Mouse (Mus musculus) limb, embryonic 11.5 days (tissue): Measurements from ENCODE around the gene Gm4778. TPM values are rescaled to one million over a fixed set of nuclear protein-coding genes. Genes with fewer than 3 reads are reported as not detected.
"Not testable (repeated sequence)": the region's sequence is repeated elsewhere in the genome, so short reads cannot be mapped to it uniquely, and the experiment has no call there.

Source experiments
- ATAC-seq: fragments of 200-750 bp; cut with Nextera tagmentation; 2 replicates; pipeline ENCODE4 v1.8.0; 2017; ENCODE audit warnings: low read depth; ENCODE audit not compliant: insufficient number of reproducible peaks, low FRiP score, low TSS enrichment
- DNase-seq: peaks from one replicate; pipeline ENCODE4 v3.0.0-alpha.2; 2015; ENCODE audit warnings: low spot score
- H3K27ac ChIP-seq: fragments of 300-500 bp; sonication (generic); replicated peaks from 2 replicates; pipeline ENCODE4 v1.5.1; 2014; ENCODE audit warnings: low read depth, mild to moderate bottlenecking, low read length
- H3K27me3 ChIP-seq: fragments of 300-500 bp; sonication (generic); 2 replicates; pipeline ENCODE4 v1.6.1; 2014; ENCODE audit warnings: mild to moderate bottlenecking, low read length, mixed read lengths; ENCODE audit not compliant: control insufficient read depth, insufficient read depth
- H3K36me3 ChIP-seq: fragments of 300-500 bp; sonication (generic); 2 replicates; pipeline ENCODE4 v1.6.1; 2014; ENCODE audit warnings: mild to moderate bottlenecking, low read length, moderate library complexity, mixed read lengths; ENCODE audit not compliant: control insufficient read depth, insufficient read depth
- H3K4me1 ChIP-seq: fragments of 300-500 bp; sonication (generic); 2 replicates; pipeline ENCODE4 v1.6.1; 2014; ENCODE audit warnings: low read length, mixed read lengths; ENCODE audit not compliant: control insufficient read depth, insufficient read depth
- H3K4me2 ChIP-seq: fragments of 300-500 bp; sonication (generic); 2 replicates; pipeline ENCODE4 v1.6.1; 2014; ENCODE audit warnings: low read depth, mild to moderate bottlenecking, moderate library complexity; ENCODE audit not compliant: severe bottlenecking
- H3K4me3 ChIP-seq: fragments of 300-500 bp; sonication (generic); 2 replicates; pipeline ENCODE4 v1.5.1; 2014; ENCODE audit warnings: low read depth, low read length
- H3K9ac ChIP-seq: fragments of 300-500 bp; sonication (generic); 2 replicates; pipeline ENCODE4 v1.6.1; 2014; ENCODE audit warnings: mild to moderate bottlenecking, low read length
- H3K9me3 ChIP-seq: fragments of 300-500 bp; sonication (generic); 2 replicates; pipeline ENCODE4 v1.6.1; 2016; ENCODE audit warnings: low read length; ENCODE audit not compliant: control insufficient read depth
- WGBS: fragments of 180-500 bp; shearing (Covaris S2); extraction: QIAGEN DNeasy Blood & Tissue Kit; methylation state at CpG from one replicate; pipeline ENCODE4 v1.1.7; 2014; 5-methylcytosine and 5-hydroxymethylcytosine counted together
- polyA plus RNA-seq: library from polyadenylated mRNA; unstranded; fragments of >200 nt; fragmentation: Nextera tagmentation; extraction: Ambion mirVana; gene quantifications from 2 replicates; pipeline ENCODE4 v1.2.1, GENCODE M21; 2014

The Gm4778 gene
- polyA plus RNA-seq = not detected in 2 replicates

DNA sequence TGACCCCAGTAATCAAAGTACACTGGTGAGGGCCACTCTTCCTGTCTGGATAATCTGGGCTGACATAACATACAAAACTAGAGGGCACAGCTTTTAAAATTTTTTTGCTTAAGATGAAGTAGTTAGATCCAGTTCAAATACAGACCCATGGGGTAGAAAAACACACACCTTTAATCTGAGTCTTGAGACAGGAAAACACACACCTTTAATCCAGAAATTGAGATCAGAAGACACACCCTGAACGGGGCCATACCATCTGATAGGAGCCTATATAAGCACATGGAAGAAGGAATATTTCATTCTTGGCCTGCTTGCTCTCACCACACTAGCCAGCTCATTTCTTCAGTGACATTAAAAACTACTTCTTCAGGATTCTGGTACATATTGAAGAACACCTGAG lies at the start of gene Gm4778:
Gene Gm4778, plus strand, starts transcription at position 301 of the 400 bp plus-strand sequence.
- not testable (repeated sequence) for H3K4me1 ChIP-seq, DNase-seq, H3K4me2 ChIP-seq, H3K27me3 ChIP-seq, H3K36me3 ChIP-seq, ATAC-seq, H3K27ac ChIP-seq, H3K9me3 ChIP-seq, H3K9ac ChIP-seq, H3K4me3 ChIP-seq
- WGBS = 83% methylated on average over 1 of the region's 1 CpGs

DNA sequence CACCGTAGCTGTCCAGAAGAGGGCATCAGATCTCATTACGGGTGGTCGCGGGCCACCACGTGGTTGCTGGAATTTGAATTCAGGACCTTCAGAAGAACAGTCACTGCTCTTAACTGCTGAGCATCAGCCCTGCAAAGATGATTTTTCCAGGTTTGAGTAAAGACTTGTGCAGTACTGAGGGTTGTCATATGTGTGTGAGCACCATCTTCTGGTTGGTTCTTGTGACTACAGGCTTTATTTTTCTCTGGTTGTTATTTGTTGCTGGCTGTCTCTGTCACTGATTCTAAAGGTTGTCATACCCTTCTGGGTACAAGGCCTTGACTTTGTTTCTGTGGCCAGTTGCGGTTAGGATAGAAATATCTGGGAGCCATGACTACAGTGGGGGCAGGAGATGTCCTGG lies 3.2 kb upstream of the Gm4778 start:
- Histone ChIP-seq H3K36me3 (no peaks in the 10 kb centered on the region), H3K9ac (no peak overlapping the region), H3K4me3 (no peak overlapping the region), H3K4me1 (no peaks in the 10 kb centered on the region), H3K27me3 (no peaks in the 10 kb centered on the region), H3K9me3 (no peaks in the 10 kb centered on the region), H3K4me2 (no peak overlapping the region), H3K27ac (no peak overlapping the region)
- ATAC-seq = no peak
- DNase-seq = peak; percentile 20
- 51% methylated on average over 6 of the region's 6 CpGs for WGBS

DNA sequence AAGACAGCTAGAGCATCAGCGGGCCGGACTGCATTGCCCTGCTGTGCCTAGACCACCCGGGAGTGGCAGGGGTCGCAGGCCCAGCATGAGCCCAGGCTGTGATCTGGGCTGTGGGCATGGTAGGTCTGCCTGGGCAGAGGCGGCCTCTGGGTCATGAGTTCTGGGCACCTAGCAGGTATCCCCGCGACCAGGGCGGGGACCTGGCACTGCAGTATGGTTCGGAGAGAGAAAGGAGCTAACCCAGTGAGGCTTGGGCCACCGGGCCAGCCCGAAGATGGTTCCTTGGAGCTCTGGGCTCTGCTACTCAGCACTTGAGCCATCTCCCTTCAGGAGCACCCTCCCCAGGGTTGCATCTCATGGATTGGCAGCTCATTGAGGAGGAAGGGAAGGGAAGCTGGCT lies 12.2 kb downstream of the Gm4778 start:
- no peak overlapping the region for H3K4me3 ChIP-seq
- H3K4me2 ChIP-seq = no peak overlapping the region
- no peak overlapping the region for H3K27ac ChIP-seq
- H3K4me1 ChIP-seq = no peaks in the 10 kb centered on the region
- WGBS = 85% methylated on average over 11 of the region's 11 CpGs
- no peaks in the 10 kb centered on the region for H3K27me3 ChIP-seq
- H3K9me3 ChIP-seq = no peaks in the 10 kb centered on the region
- H3K36me3 ChIP-seq = no peaks in the 10 kb centered on the region
- DNase-seq (no peak), ATAC-seq (no peak)
- H3K9ac ChIP-seq = no peak overlapping the region

DNA sequence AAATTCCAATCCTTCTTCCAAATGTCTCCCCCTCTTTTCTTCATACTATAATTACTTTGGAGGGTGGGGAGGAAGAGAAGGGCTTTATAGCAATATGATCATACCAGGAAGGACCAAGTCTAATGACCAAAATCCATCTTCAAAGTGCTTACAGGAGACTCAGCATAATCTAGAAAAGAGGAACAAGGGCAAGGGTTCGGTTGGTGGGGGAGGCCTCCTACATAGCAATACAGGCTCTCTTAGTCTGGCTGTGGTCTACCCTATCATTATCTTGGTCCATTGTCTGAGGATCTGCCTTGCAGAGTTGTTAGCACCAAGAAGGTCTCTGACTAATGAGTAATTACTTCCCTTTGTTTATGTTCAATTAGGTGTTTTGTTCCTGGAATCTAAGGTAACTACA lies 41.6 kb downstream of the Gm4778 start:
- 68% methylated on average over 1 of the region's 1 CpGs for WGBS

DNA sequence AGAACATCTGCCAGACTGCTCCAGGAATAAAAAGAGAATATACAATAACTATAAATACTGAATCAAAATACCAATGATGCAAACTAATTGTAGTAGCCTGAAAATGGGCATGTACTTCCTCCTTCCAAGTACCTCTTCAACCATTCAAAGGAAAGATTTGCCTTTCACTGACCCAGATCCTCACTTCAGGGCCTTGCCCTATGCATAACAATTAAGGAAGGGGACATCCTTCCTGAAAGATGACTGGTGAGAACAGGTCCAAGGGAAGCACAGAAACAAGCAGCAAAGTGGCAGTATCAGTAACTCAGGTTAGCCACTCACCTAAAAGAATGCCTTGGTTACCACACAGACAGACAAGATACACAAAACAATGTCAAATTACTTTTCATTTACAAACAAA lies 43.1 kb downstream of the Gm4778 start:
- no peak overlapping the region for H3K9ac ChIP-seq
- H3K4me3 ChIP-seq = no peak overlapping the region
- no peaks in the 10 kb centered on the region for H3K4me1 ChIP-seq
- H3K36me3 ChIP-seq = no peaks in the 10 kb centered on the region
- H3K27me3 ChIP-seq = no peaks in the 10 kb centered on the region
- H3K27ac ChIP-seq = no peak overlapping the region
- ATAC-seq (no peak), DNase-seq (no peak)
- no peaks in the 10 kb centered on the region for H3K9me3 ChIP-seq
- no peak overlapping the region for H3K4me2 ChIP-seq

More for the DNA sequence above, 41.6 kb downstream of the Gm4778 start:
- no peak for ATAC-seq
- Histone ChIP-seq H3K27ac (no peak overlapping the region), H3K36me3 (no peaks in the 10 kb centered on the region), H3K9ac (no peak overlapping the region), H3K27me3 (no peaks in the 10 kb centered on the region), H3K4me3 (no peak overlapping the region), H3K4me1 (no peaks in the 10 kb centered on the region), H3K9me3 (no peaks in the 10 kb centered on the region), H3K4me2 (no peak overlapping the region)
- no peak for DNase-seq

DNA sequence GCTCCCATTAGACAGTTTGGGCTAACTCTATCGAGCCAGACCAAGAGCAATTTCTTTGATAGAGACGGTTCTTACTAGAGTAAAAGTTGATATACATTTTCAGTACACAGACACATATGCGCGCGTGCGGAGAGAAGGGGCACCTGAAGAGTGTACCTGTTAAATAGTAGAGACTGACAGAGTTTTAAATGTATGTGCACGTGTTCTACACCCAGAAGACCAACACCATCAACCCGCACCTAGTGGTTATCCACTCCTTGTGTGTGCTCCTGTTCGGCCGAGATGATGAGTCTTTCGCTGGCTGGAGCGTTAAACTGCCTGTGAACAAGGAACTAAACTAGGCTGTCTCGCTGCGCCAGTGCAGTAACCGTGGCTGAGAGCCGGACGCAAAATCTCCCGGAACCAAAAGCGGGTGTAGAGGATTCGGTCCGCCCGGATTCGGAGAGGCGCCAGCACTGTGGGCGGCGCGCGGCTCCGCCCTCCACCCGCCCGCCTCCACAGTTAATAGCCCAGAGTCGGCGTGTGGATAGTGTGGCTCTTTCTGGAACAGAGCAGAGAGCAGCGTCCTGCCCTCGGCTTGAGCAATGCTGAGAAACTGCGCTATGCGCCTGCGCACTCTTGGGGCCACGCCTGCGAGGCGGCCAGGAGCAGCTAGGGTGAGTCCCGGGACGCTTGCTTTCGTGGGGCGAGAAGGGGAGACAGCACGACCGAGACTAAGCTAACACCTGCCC lies 46.0 kb downstream of the Gm4778 start, which contains the start of gene Them4:
Gene Them4, plus strand, starts transcription at position 457 of the 731 bp plus-strand sequence.
- H3K36me3 ChIP-seq = no peaks in the 10 kb centered on the region
- peak; percentile 93 for DNase-seq
- no peaks in the 10 kb centered on the region for H3K4me1 ChIP-seq
- H3K27ac ChIP-seq = no peak within 1 kb of the TSS; the same call in 1 of the 2 replicates
- H3K4me3 ChIP-seq = peak within 1 kb of the TSS; percentile 46
- peak within 1 kb of the TSS; percentile 41 for H3K9ac ChIP-seq
- H3K4me2 ChIP-seq = peak within 1 kb of the TSS; percentile 74
- no peaks in the 10 kb centered on the region for H3K27me3 ChIP-seq
- H3K9me3 ChIP-seq = no peaks in the 10 kb centered on the region
- WGBS = 3% methylated on average over 47 of the region's 47 CpGs
- peak; percentile 99 for ATAC-seq

DNA sequence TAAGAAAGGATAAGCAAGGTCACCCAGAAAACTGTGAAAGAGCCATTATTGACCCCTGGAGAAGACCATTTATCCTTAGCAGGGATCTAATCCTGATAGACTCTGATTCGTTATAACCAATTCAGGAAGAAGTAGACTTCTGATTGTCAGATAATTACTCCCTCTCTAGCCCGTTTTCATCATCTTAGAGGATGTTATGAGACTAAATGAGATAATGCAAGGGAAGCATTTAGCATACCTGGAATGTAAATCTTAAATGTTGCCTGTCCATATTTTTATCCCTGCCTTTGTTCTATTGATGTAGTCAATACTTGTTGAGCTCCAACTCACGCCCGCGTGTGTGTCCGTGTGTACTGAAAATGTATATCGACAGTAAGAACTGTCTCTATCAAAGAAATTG lies 46.7 kb downstream of the Gm4778 start:
- Histone ChIP-seq H3K9me3 (no peaks in the 10 kb centered on the region), H3K27me3 (no peaks in the 10 kb centered on the region), H3K4me3 (peak overlapping the region; percentile 46), H3K36me3 (no peaks in the 10 kb centered on the region), H3K27ac (no peak overlapping the region; the same call in 1 of the 2 replicates), H3K4me2 (peak overlapping the region; percentile 74), H3K4me1 (no peaks in the 10 kb centered on the region), H3K9ac (peak overlapping the region; percentile 41)
- no peak for ATAC-seq
- DNase-seq = no peak
- WGBS = 51% methylated on average over 7 of the region's 7 CpGs

DNA sequence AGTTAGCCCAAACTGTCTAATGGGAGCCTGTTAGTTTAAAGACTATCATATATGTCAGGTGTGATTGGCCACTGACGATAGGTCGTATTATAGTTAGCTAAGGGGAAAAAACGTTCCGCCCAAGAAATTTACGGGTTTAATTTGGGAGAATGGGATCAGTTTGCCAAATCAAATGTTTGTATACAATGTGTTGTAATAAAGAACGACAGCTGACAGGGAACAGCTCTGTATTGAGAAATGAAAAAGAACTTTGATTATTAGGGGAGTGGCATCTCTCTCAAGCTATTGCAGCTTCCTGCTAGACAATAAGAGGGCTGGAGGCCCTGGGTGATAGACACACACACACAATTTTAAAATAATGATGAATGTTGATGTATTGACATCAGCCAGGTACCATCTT lies 47.1 kb downstream of the Gm4778 start:
- no peaks in the 10 kb centered on the region for H3K36me3 ChIP-seq
- no peaks in the 10 kb centered on the region for H3K4me1 ChIP-seq
- peak overlapping the region; percentile 74 for H3K4me2 ChIP-seq
- H3K4me3 ChIP-seq = peak overlapping the region; percentile 46
- ATAC-seq (no peak), DNase-seq (no peak)
- WGBS = 77% methylated on average over 6 of the region's 6 CpGs
- no peaks in the 10 kb centered on the region for H3K9me3 ChIP-seq
- H3K27me3 ChIP-seq = no peaks in the 10 kb centered on the region
- no peak overlapping the region for H3K9ac ChIP-seq
- H3K27ac ChIP-seq = no peak overlapping the region

DNA sequence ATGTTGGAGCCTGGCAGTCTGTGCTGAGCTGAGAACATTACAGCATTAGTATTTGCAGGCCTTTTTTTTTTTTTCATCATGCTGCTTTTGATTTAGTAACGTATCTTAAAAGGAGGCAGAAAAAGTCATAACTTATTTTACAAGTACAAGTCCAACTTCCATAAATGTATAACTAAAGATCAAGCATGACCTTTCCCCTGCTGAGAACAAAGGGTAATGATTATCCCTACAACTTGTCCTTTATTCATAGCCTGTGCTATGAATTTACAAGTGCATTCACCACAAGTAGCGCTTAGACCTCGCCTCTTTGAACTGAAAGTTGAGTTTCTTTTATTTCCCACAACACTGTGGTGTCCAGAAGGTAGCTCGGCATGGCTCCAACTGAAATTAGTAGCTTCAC lies 47.5 kb downstream of the Gm4778 start:
- no peak for ATAC-seq
- WGBS = 87% methylated on average over 4 of the region's 4 CpGs
- no peak overlapping the region for H3K4me2 ChIP-seq

More for the DNA sequence above, 47.5 kb downstream of the Gm4778 start:
- no peaks in the 10 kb centered on the region for H3K36me3 ChIP-seq
- no peaks in the 10 kb centered on the region for H3K4me1 ChIP-seq
- H3K27ac ChIP-seq = no peak overlapping the region
- H3K4me3 ChIP-seq = no peak overlapping the region
- H3K27me3 ChIP-seq = no peaks in the 10 kb centered on the region
- no peak overlapping the region for H3K9ac ChIP-seq
- no peak for DNase-seq
- H3K9me3 ChIP-seq = no peaks in the 10 kb centered on the region
